Mouse (Mus musculus): ENCODE measurements around the gene Polq.
A peak's percentile ranks its signal among the peaks of the same experiment; 100 is the strongest.

Gene Polq

DNA sequence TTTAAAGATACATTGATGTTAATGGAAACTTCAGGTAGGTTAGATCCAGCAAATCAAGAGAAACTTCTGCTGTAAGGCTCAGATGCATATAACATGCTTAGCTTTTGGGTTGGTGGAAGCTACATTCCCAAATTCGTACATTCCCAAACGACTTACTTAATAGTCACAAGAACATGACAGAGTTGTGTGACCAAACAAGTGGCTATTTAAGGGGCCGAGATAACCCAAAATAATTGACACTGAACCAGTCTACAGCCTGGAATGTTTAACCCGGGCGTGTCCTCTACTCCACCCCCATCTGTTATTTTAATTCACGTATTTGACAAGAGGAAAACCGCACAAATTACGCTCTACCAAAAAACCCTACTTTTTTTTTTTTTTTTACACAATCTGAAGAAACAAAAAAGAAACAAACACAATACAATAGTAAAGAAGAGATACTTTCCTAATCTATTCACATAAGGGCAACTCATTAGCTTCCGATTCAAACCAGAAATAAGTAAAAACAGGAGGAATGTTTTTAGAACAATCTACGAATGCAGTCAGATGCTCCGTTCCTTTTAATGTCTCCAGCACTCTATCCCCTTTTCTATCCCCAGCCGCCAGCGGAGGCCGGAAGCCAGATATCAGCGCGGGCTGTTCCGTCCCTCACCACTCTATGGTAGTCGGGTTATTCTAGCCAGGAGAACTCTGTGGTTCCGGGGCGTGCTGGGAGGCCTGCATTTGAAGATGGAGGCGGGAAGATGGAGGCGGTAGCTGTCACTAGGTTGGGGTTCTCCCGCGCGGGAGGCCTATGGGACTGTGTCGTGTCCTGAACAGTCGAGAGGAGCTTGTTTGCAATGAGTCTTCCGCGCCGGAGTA is at the start of gene Polq:
Gene Polq (plus strand): TSS at position 726 of the 861 bp plus-strand sequence.
- DNase-seq = peak; percentile 90 to 94

DNA sequence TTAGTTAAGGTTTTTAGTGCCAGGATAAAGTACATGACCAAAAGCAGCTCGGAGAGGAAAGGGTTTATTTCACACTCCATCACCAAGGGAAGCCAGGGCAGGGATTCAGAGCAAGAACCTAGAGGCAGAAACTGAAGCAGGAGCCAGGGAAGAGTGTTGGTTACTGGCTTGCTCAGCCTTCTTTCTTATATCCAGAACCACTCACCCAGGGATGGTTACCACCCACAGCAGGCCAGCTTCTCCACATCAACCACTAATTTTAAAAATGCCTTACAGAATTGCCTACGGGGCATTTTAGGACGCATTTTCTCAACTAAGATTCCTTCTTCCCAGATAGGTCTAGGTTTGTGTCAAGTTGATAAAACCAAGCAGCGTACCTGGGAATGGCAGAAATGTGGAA is 48.2 kb upstream of the Polq start:
- no peak for DNase-seq

- no peak for DNase-seq
Observed at GRCm38 (mm10) chr16:36979127-36979526, 32.5 kb upstream of the Polq start.

GRCm38 (mm10) chr16:36983796-36984195 is 27.8 kb upstream of the Polq start:
- no peak for DNase-seq

DNA sequence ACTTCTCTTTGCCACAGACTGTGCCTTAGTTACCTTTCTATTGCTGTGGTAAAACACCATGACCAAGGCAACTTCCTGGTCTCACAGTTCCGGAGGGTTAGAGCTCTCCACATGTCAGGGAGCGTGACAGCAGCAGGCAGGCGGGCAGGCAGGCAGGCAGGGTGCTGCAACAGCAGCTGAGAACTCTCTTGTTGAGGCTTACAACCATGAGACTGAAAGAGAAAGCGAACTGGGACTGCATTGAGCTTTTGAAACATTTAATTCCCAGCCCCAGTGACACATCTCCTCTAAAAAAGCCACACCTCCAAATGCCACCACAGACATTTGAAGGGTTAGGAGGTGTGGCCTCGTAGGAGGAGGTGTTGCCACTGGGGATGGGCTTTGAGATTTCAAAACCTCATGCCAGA is 25.9 kb upstream of the Polq start:
- peak; percentile 14 to 29 for DNase-seq

- no peak for DNase-seq
Observed at GRCm38 (mm10) chr16:36987399-36987798, 24.2 kb upstream of the Polq start.

GRCm38 (mm10) chr16:36988066-36988465 is 23.5 kb upstream of the Polq start:
- DNase-seq = no peak

DNA sequence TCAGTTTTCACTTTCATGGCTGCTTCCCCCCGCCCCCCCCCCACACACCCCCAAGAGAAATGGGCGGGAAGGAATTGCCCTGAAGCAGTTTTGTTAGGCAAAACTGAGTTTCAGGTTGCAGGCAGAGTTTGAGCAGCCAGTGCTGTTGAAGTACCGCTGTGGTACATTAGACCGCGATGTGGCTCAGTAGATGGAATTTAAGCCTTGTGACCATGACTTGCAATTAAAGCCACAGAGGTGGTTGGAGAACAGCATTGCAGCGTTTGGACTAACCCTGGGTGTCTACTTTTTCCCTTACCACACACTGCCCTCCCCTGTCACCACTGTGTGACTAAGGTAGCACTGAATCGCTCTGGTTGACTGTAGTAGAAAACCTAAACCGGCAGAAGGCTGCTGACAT is 22.1 kb upstream of the Polq start:
- no peak for DNase-seq

DNA sequence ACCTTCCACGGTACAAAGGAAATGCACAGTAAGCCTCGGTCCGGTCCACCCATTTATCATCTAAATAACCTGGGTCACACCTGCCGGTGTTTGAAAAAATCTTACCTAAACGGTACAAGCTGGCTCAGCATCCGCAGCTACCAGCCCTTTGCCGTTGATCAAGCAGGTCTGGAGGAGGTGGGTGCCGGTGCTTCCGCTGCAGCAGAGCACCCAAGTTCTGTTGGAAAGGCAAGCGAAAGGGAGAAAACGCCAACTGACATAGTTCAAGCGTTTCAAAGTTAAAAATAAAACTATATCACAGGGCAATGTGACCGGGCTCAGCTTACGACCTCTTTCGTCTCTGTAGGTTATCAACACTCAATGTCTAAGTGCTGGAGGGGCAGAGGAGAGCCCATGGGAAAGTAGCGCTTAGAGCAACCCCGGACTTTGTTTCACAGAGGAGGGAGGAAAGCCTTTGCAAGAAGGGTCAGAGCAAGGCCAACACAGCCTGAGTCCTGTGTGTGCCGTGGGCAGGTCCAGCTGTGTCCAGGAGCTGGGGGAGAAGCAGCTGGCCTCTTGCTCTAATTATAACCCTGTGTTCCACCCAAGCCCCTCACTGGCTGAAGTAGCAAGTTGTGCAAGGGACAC is 21.5 kb upstream of the Polq start, which contains the start of gene Fbxo40:
Gene Fbxo40 (minus strand): TSS at position 469 of the 627 bp plus-strand sequence.
- no peak for DNase-seq

DNA sequence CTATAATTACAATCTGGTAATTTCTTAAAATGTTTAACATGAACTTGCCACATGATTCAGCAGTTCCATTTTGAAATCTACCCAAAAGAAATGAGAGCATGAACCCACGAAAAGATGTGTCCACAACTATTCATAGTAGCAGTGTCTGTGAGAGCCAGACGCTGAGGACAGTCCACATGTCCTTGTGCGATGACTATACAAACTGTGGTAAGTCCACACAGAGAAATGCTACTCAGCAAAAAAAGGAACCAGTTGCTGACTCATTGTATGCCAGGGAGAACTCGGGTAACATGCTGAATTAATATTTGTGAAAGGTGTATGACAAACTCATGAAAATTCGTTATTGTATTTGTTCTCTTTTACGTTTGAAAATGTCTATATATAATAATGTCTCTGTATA is 13.9 kb upstream of the Polq start:
- no peak for DNase-seq

GRCm38 (mm10) chr16:36999366-36999972 is 12.1 kb upstream of the Polq start:
- no peak for DNase-seq

DNA sequence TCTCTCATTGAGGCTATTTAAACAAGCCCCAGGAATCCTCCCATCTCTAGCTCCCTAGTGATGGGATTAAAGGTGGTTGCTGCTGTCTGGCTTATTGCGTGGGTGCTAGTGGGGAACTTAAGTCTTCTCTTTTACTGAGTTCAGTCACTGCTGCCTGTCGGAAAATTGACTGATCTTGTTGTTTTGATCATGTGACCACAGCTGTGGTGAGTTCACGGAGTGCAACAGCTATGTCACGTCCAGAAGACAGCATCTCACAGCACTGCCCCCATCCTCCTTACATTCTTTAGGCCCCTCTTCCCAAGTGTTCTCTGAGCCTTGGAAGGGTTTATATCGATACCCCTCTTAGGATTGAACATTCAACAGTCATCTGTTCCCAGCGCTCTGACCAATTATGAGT is 2.3 kb upstream of the Polq start:
- no peak for DNase-seq

GRCm38 (mm10) chr16:37010370-37010769 is 1.2 kb upstream of the Polq start:
- DNase-seq = peak; percentile 2 to 4

DNA sequence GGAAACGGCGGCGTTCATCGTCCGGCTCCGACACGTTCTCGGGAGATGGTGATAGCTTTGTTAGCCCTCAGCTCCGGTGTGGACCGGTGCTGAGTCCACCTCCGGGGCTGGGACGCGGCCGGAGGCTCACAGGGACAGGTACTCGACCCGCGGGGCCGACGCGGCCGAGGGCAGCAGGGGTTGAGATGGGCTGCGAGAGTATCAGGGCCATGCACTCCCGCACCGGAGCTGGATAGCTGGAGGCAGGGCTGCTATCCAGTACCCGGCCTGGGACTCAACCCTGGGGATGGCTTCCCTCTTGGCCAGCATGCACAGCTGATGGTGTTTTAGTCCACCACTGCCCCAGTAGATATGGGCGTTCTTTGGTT is 320 bp downstream of the Polq start:
- DNase-seq = peak in 1 of 2 experiments; percentile 3

GRCm38 (mm10) chr16:37012336-37012735 is 750 bp downstream of the Polq start:
- no peak for DNase-seq

DNA sequence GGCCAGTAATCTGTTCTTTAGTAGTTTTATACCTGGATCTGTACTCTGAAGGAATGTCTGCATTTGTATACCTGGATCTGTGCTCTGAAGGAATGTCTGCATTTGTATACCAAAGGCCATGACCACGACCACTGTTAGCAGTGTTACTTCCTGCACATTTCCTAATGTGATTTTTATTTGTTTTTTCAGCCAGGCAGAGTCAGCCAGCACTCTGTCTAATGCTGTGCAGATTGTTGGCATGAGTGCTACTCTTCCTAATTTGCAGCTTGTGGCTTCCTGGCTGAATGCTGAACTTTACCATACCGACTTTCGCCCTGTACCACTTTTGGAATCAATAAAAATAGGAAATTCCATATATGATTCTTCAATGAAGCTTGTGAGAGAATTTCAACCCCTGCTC is 16.0 kb downstream of the Polq start:
- DNase-seq = no peak

DNA sequence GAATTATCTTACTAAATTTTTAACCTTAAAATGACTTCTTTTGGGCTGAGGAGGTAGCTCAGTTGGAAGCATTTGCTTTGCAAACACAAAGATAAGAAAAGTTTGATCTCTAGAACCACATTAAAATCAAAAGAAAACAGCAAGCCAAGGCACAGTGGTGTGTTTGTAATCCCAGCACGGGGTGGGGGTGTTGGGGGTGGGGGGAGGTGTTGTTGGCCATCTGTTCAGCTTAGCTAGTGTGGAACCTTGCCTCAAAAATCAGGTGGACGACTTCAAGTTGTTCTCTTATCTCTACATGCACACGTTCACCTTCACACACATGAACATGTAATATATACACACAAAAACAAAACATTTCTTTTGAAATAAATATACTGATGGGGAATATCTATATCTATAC is 20.4 kb downstream of the Polq start:
- DNase-seq = no peak

DNA sequence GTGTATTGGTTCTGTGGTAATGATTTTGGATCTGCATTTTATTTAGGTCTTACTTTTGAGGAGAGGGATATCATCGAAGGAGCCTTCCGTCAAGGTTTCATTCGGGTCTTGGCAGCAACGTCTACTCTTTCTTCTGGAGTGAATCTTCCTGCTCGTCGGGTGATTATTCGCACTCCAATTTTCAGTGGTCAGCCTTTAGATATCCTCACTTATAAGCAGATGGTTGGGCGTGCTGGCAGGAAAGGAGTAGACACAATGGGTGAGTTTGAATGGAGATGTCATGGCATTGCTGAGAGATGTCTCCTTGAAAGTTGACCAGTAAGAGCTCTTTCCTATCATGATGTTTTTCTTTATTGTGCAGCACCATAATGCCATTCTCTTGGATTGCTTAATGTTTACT is 23.2 kb downstream of the Polq start:
- no peak for DNase-seq

DNA sequence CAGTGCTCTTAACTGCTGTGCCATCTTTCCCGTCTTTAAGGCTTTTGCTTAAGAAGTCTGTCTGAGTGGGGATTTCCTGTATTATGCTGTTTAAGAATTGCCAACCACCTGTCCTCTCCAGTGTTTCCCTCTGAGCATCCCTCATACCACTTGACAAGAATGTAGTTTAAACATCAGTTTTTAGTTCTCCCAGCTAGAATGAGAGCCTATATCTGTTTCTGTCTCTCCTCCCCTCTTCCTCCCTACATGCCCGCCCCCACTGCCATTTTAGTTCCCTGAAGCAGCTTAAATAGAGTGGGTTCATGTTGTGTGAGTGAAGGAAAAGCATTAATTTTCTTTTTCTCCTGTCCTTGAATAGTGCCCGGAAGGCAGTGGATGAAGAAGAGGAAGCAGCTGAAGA is 48.0 kb downstream of the Polq start:
- no peak for DNase-seq

GRCm38 (mm10) chr16:37061261-37061660 is 49.7 kb downstream of the Polq start:
- DNase-seq = no peak

- no peak for DNase-seq
Observed at GRCm38 (mm10) chr16:37072354-37072753, 60.8 kb downstream of the Polq start.

DNA sequence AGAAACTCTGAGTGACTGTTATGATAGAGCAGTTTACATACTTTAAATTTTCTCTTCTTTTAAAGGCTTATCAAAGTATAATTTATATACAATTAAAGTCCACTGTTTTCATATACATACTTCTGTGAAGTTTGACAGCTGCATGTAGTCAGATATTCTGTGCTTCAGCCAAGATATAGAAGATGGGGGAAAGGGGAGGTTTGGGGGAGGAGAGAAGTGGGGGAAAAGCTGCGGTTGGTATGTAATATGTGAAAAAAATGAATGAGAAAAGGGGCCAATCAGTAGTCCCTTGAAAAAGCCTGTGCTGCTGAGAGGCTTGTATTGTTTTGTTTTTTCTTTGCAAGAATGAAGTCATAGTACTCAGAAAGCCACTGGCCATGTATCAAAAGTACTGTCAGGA is 78.1 kb downstream of the Polq start:
- DNase-seq = no peak

- DNase-seq = no peak
Observed at GRCm38 (mm10) chr16:37094169-37094833, 82.7 kb downstream of the Polq start.

All from lung, adult 18-20 months (tissue).